Mouse (Mus musculus) hindbrain, embryonic 12.5 days (tissue): Measurements from ENCODE around the gene Tfdp2. TPM values are rescaled to one million over a fixed set of nuclear protein-coding genes. Genes with fewer than 3 reads are reported as not detected.
"Not testable (repeated sequence)": the region's sequence is repeated elsewhere in the genome, so short reads cannot be mapped to it uniquely, and the experiment has no call there.

Experiments used
- ATAC-seq: fragments of 200-750 bp; cut with Nextera tagmentation; 2 replicates; pipeline ENCODE4 v1.8.0; 2017; ENCODE audit warnings: moderate TSS enrichment; ENCODE audit not compliant: low FRiP score
- H3K27ac ChIP-seq: fragments of 300-500 bp; sonication (generic); 2 replicates; pipeline ENCODE4 v1.5.1; 2016; ENCODE audit warnings: mild to moderate bottlenecking
- H3K27me3 ChIP-seq: fragments of 300-500 bp; sonication (generic); 2 replicates; pipeline ENCODE4 v1.6.1; 2016; ENCODE audit warnings: mild to moderate bottlenecking
- H3K36me3 ChIP-seq: fragments of 300-500 bp; sonication (generic); 2 replicates; pipeline ENCODE4 v1.6.1; 2016; ENCODE audit warnings: mild to moderate bottlenecking
- H3K4me1 ChIP-seq: fragments of 300-500 bp; sonication (generic); 2 replicates; pipeline ENCODE4 v1.6.1; 2016
- H3K4me2 ChIP-seq: fragments of 300-500 bp; sonication (generic); replicated peaks from 2 replicates; pipeline ENCODE4 v1.6.1; 2016; ENCODE audit warnings: mild to moderate bottlenecking
- H3K4me3 ChIP-seq: fragments of 300-500 bp; sonication (generic); 2 replicates; pipeline ENCODE4 v1.5.1; 2016; ENCODE audit warnings: mild to moderate bottlenecking
- H3K9ac ChIP-seq: fragments of 300-500 bp; sonication (generic); 2 replicates; pipeline ENCODE4 v1.6.1; 2016; ENCODE audit warnings: mild to moderate bottlenecking, moderate library complexity
- H3K9me3 ChIP-seq: fragments of 300-500 bp; sonication (generic); replicated peaks from 2 replicates; pipeline ENCODE4 v1.6.1; 2016; ENCODE audit warnings: mild to moderate bottlenecking
- WGBS: fragments of 180-500 bp; shearing (Covaris S2); methylation state at CpG from one replicate; pipeline ENCODE4 v1.1.7; 2016; 5-methylcytosine and 5-hydroxymethylcytosine counted together
- polyA plus RNA-seq: library from polyadenylated mRNA; unstranded; fragments of >200 nt; fragmentation: Nextera tagmentation; extraction: Ambion mirVana; gene quantifications from 2 replicates; pipeline ENCODE4 v1.2.1, GENCODE M21; 2016

Tfdp2 gene
- polyA plus RNA-seq: 59.1 and 65.3 TPM in 2 replicates

GRCm38 (mm10) chr9:96195885-96196622 lies at the start of gene Tfdp2:
Tfdp2 (plus strand) TSS chr9:96196275.
- no peaks in the 10 kb centered on the region for H3K9me3 ChIP-seq
- peak within 1 kb of the TSS; percentile 76 for H3K9ac ChIP-seq
- H3K36me3 ChIP-seq: no peaks in the 10 kb centered on the region
- no peaks in the 10 kb centered on the region for H3K27me3 ChIP-seq
- 1% methylated on average over 70 of the region's 81 CpGs for WGBS
- H3K4me3 ChIP-seq: peak within 1 kb of the TSS; percentile 68
- peak within 1 kb of the TSS; percentile 77 for H3K27ac ChIP-seq
- H3K4me1 ChIP-seq: peaks cover 19% of the 10 kb centered on the region
- ATAC-seq: peak; percentile 99
- H3K4me2 ChIP-seq: peak within 1 kb of the TSS; percentile 99

GRCm38 (mm10) chr9:96152801-96153200 lies 43.3 kb upstream of the Tfdp2 start:
- Histone ChIP-seq H3K36me3 (no peaks in the 10 kb centered on the region), H3K27ac (no peak overlapping the region), H3K9me3 (no peaks in the 10 kb centered on the region), H3K27me3 (no peaks in the 10 kb centered on the region), H3K4me1 (no peaks in the 10 kb centered on the region), H3K4me3 (no peak overlapping the region), H3K4me2 (no peak overlapping the region), H3K9ac (no peak overlapping the region)
- 92% methylated on average over 7 of the region's 7 CpGs for WGBS
- ATAC-seq: no peak

GRCm38 (mm10) chr9:96158431-96158830 lies 37.6 kb upstream of the Tfdp2 start:
- Histone ChIP-seq H3K36me3 (no peaks in the 10 kb centered on the region), H3K27ac (no peak overlapping the region), H3K4me2 (no peak overlapping the region), H3K4me1 (no peaks in the 10 kb centered on the region), H3K9ac (no peak overlapping the region), H3K27me3 (no peaks in the 10 kb centered on the region), H3K4me3 (no peak overlapping the region), H3K9me3 (no peaks in the 10 kb centered on the region)
- WGBS: 52% methylated on average over 4 of the region's 4 CpGs
- no peak for ATAC-seq

GRCm38 (mm10) chr9:96159047-96159446 lies 37.0 kb upstream of the Tfdp2 start:
- no peaks in the 10 kb centered on the region for H3K27me3 ChIP-seq
- no peak overlapping the region for H3K4me3 ChIP-seq
- 84% methylated on average over 3 of the region's 3 CpGs for WGBS
- H3K36me3 ChIP-seq: no peaks in the 10 kb centered on the region
- H3K4me2 ChIP-seq: no peak overlapping the region
- no peaks in the 10 kb centered on the region for H3K4me1 ChIP-seq
- no peak overlapping the region for H3K27ac ChIP-seq
- no peaks in the 10 kb centered on the region for H3K9me3 ChIP-seq
- no peak overlapping the region for H3K9ac ChIP-seq
- no peak for ATAC-seq

DNA sequence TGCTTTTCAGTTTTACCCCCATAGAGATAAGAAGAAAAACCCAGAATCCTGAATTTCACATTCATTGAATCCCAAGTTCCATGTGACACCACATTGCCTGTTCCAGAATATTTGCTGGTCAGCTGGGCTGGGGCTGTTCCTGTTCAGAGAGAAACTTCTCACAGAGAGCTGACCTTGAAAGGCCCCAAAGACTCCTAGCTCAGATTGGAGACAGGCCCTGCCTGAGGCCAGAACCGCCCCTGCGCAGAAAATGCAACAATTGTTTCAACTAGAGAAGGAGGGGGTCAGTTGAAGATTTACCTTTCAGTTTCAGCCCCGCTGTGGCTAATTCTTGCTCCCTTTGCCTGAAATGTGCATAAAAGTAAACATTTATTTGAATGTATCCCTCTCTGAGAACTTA lies 35.3 kb upstream of the Tfdp2 start:
- ATAC-seq: no peak
- WGBS: 67% methylated on average over 3 of the region's 3 CpGs
- Histone ChIP-seq H3K36me3 (no peaks in the 10 kb centered on the region), H3K9me3 (no peaks in the 10 kb centered on the region), H3K27me3 (no peaks in the 10 kb centered on the region), H3K4me1 (no peaks in the 10 kb centered on the region), H3K9ac (no peak overlapping the region), H3K4me2 (no peak overlapping the region), H3K27ac (no peak overlapping the region), H3K4me3 (no peak overlapping the region)

DNA sequence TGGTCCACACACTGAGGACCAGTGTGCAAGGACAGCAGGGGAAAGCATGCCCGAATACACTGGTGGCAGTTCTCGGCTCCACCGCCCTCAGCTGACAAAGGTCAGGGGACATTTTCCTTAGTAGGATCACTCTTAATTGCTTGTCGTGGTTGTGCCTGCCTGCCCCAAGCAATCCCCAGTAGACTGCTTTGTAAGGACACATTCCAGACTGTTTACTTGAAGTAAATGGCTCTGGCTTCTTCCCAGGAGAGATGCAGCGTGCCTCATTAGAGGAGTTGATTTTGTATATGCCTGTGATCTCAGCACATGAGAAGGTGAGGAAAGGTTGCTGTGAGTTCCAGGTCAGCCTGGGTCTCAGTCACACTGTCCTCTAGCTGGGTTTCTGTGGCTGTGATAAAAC lies 33.7 kb upstream of the Tfdp2 start:
- ATAC-seq: no peak

GRCm38 (mm10) chr9:96163443-96163842 lies 32.6 kb upstream of the Tfdp2 start:
- ATAC-seq: no peak
- 99% methylated on average over 7 of the region's 7 CpGs for WGBS

More for the DNA sequence above, 33.7 kb upstream of the Tfdp2 start:
- Histone ChIP-seq H3K4me1 (no peaks in the 10 kb centered on the region), H3K4me2 (no peak overlapping the region), H3K4me3 (no peak overlapping the region), H3K27ac (no peak overlapping the region), H3K9me3 (no peaks in the 10 kb centered on the region), H3K9ac (no peak overlapping the region), H3K27me3 (no peaks in the 10 kb centered on the region), H3K36me3 (no peaks in the 10 kb centered on the region)
- 73% methylated on average over 5 of the region's 5 CpGs for WGBS

DNA sequence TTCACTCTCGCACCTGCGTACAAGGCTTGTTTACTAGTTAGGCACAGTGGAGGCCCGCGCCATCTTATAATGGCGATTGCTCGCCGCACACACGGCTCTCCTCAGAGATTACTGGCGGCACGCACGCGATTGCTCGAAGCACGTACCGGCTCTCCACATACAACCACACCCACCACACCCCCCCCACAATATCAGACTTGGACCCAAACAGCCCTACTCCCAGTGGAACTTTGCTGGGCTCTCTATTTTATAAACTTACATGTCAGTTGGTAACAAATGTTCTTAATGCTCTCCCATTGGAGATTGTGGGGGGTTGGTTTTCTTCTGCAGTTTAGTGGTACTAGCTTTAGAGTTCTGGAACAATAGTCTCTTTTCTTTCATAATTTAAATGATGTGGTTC lies 32.1 kb upstream of the Tfdp2 start:
- not testable (repeated sequence) for H3K4me1 ChIP-seq, H3K9me3 ChIP-seq, H3K4me2 ChIP-seq, ATAC-seq, H3K9ac ChIP-seq, H3K36me3 ChIP-seq, H3K27me3 ChIP-seq, H3K4me3 ChIP-seq, H3K27ac ChIP-seq
- 93% methylated on average over 15 of the region's 15 CpGs for WGBS

More at GRCm38 (mm10) chr9:96163443-96163842, 32.6 kb upstream of the Tfdp2 start:
- H3K4me1 ChIP-seq: no peaks in the 10 kb centered on the region
- H3K9ac ChIP-seq: no peak overlapping the region
- no peaks in the 10 kb centered on the region for H3K9me3 ChIP-seq
- no peak overlapping the region for H3K4me3 ChIP-seq
- no peaks in the 10 kb centered on the region for H3K36me3 ChIP-seq
- H3K27ac ChIP-seq: no peak overlapping the region
- no peaks in the 10 kb centered on the region for H3K27me3 ChIP-seq
- no peak overlapping the region for H3K4me2 ChIP-seq

- Histone ChIP-seq H3K27ac (no peak overlapping the region), H3K4me3 (no peak overlapping the region), H3K4me1 (no peaks in the 10 kb centered on the region), H3K36me3 (no peaks in the 10 kb centered on the region), H3K27me3 (no peaks in the 10 kb centered on the region), H3K4me2 (no peak overlapping the region), H3K9ac (no peak overlapping the region), H3K9me3 (no peaks in the 10 kb centered on the region)
- ATAC-seq: 0 out of 2 replicates have a peak, but pooled peaks have one; percentile 32
- 17% methylated on average over 5 of the region's 5 CpGs for WGBS
These were observed 28.9 kb upstream of the Tfdp2 start for GRCm38 (mm10) chr9:96167168-96167585.

DNA sequence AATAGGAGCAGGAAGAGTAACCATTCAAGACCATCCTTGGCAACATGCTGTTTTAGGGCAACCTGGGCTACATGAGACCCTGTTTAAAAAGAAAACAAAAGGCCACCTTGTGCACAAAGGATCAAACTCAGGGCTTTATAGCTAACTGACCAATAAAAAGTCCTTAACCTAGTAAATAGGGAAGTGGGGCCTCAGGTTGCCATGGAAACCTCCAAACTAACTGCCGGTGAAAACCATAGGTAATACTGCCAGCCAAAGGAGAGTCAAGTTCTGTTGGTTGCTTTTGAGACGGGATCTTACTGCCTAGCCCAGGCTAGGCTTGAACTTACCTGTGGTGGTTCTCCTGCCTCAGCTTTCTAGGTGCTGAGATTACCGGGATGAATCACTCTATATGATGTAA lies 25.5 kb upstream of the Tfdp2 start:
- no peak overlapping the region for H3K9ac ChIP-seq
- no peak overlapping the region for H3K4me2 ChIP-seq
- H3K4me1 ChIP-seq: no peaks in the 10 kb centered on the region
- H3K4me3 ChIP-seq: no peak overlapping the region
- 75% methylated on average over 3 of the region's 3 CpGs for WGBS
- H3K27ac ChIP-seq: no peak overlapping the region
- ATAC-seq: no peak
- H3K9me3 ChIP-seq: no peaks in the 10 kb centered on the region
- no peaks in the 10 kb centered on the region for H3K36me3 ChIP-seq
- no peaks in the 10 kb centered on the region for H3K27me3 ChIP-seq

- Histone ChIP-seq H3K27me3 (no peaks in the 10 kb centered on the region), H3K9ac (no peak overlapping the region), H3K36me3 (no peaks in the 10 kb centered on the region), H3K4me3 (no peak overlapping the region), H3K4me1 (no peaks in the 10 kb centered on the region), H3K27ac (no peak overlapping the region), H3K4me2 (no peak overlapping the region), H3K9me3 (no peaks in the 10 kb centered on the region)
- ATAC-seq: no peak
- WGBS: 91% methylated on average over 4 of the region's 4 CpGs
These were observed 11.2 kb upstream of the Tfdp2 start for GRCm38 (mm10) chr9:96184909-96185308.

- 72% methylated on average over 7 of the region's 7 CpGs for WGBS
- no peaks in the 10 kb centered on the region for H3K36me3 ChIP-seq
These were observed 9.4 kb upstream of the Tfdp2 start for GRCm38 (mm10) chr9:96186701-96187100.

DNA sequence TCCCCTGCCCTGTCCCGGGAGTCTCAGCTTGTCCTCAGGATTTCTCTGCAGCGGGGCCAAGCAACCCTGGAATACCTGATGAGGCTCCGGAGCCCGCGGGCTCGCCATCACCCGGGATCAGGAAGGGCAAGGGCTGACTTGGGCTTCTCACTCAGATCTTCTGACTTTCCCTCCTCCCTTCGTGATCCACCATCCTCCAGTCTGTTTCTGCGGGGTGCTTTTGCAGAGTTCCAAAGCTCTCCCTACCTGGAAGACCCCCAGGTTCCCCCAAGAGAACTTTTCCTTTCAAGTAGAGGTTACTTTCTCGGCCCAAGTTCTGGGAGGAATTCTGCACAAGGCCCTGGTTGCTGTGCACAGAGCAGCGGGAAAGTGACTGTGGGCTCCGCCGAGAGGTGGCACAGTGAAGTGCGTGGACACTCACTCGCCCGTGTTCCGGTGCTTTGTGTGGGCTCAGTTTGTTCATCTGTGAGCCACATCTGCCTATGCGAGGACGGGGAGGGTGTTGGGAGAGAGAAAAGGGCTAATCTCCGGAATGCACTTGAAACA lies 634 bp downstream of the Tfdp2 start:
- no peaks in the 10 kb centered on the region for H3K36me3 ChIP-seq
- peak overlapping the region; percentile 99 for H3K4me2 ChIP-seq
- WGBS: under 1% methylated on average over 20 of the region's 20 CpGs
- no peaks in the 10 kb centered on the region for H3K9me3 ChIP-seq
- H3K27me3 ChIP-seq: no peaks in the 10 kb centered on the region
- peak overlapping the region; percentile 68 for H3K4me3 ChIP-seq
- no peak for ATAC-seq
- peaks cover 19% of the 10 kb centered on the region for H3K4me1 ChIP-seq
- H3K9ac ChIP-seq: peak overlapping the region; percentile 76
- peak overlapping the region; percentile 77 for H3K27ac ChIP-seq

More at GRCm38 (mm10) chr9:96186701-96187100, 9.4 kb upstream of the Tfdp2 start:
- no peaks in the 10 kb centered on the region for H3K4me1 ChIP-seq
- no peak overlapping the region for H3K4me2 ChIP-seq
- no peak for ATAC-seq
- no peak overlapping the region for H3K9ac ChIP-seq
- H3K9me3 ChIP-seq: no peaks in the 10 kb centered on the region
- no peak overlapping the region for H3K27ac ChIP-seq
- H3K4me3 ChIP-seq: no peak overlapping the region
- H3K27me3 ChIP-seq: no peaks in the 10 kb centered on the region
